Mouse (Mus musculus): ENCODE measurements around the gene Cmip.

Cmip gene

GRCm38 (mm10) chr8:117347556-117347955, 90.7 kb downstream of the Cmip start:
- in situ Hi-C loops (cut with MboI, MseI): no loop called here

DNA sequence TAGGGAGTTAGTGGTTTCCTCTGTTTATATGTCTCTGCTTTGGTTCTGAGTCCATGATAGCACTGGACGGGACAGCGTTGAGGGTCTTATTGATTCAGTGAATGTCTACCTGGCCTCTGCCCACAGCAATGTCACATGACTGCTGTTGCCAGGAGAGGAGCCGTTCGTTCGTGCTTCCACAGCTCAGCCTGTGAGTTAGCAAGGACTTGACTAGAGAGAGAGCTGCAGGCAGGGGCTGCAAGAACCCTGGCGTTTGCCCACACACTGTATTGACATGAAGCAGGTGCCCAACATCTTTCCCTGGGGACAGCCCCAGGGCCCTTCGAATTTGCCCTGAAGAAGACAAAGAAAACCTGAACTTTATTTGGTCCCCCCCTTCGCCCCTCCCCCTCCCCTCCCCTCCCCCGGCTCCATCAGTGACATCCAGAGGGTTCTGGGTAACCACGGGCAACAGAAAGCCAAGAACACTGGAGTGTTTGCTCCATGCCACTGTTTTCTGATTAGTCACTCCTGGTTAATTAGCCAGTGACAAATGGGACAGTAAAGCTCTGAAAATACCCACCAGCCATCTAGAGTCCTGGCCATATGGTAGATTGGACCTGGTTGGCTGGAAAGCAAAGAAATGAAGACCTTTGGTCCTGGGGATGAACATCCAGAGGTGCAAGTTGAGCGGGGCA, 92.0 kb downstream of the Cmip start:
- in situ Hi-C loops (cut with MboI, MseI): no loop called here

- in situ Hi-C loops (cut with MboI, MseI): no loop called here
These were observed 92.7 kb downstream of the Cmip start for GRCm38 (mm10) chr8:117349541-117349940.

DNA sequence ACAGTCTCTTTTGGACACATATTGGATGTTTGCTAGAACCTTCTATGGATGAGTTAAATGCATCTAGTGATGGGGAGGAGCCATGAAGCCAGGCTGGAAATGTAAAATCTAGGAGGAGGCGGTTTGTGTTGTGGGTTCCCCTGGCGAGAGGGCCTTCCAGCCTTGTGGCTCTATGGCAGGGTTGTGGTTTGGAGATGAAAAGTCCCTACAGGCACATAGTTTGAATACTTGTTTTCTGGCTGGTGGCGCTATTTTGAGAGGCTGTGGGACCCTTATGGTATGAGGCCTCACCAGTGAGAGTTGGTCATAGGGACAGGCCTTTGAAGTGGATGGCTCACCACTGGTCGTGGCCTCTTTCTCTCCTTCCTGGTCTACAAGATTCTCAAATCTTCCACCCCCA, 95.2 kb downstream of the Cmip start:
- in situ Hi-C loops (cut with MboI, MseI): no loop called here

- in situ Hi-C loops (cut with MboI, MseI): no loop called here
These were observed 98.4 kb downstream of the Cmip start for GRCm38 (mm10) chr8:117355111-117355831.

- in situ Hi-C loops (cut with MboI, MseI): no loop called here
These were observed 99.3 kb downstream of the Cmip start for GRCm38 (mm10) chr8:117356109-117356672.

GRCm38 (mm10) chr8:117357491-117358467, 100.9 kb downstream of the Cmip start:
- in situ Hi-C loops (cut with MboI, MseI): no loop called here

DNA sequence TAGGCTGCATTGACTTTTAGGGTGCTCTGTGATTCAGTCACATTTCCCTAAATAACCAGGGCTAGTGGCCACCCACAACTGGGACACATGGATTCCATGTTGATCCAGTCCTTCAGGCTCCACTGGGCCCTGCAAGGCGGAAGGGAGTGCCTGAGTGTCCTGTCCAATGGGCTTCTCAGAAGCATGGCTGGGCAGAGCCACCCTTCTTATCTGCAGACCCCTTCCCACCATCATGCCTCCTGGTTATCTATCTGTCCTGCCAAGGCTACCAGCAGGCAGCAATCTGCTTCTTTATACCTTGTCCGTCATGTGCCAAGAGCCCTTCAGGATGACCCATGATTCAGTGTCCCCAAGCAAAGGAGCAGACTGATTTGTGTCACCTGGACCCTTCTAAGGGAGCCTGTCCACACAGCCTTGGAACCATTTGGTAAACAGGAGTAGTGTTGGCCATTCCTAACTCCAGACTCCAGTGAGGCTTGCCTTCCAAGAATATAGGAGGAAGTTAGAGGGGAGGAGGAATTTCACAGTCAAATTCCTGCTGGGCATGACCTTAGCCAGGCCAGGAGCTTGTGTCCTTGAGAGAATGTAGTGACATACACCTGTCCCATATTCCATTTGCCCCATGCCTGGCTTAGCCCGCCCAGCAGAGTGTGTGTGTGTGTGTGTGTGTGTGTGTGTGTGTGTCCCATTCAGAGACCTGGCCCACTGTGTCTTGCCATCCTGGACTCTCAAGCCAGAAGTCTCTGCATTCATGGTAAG, 103.5 kb downstream of the Cmip start:
- in situ Hi-C loops (cut with MboI, MseI): no loop called here

- in situ Hi-C loops (cut with MboI, MseI): no loop called here
These were observed 105.0 kb downstream of the Cmip start for GRCm38 (mm10) chr8:117361595-117362437.

DNA sequence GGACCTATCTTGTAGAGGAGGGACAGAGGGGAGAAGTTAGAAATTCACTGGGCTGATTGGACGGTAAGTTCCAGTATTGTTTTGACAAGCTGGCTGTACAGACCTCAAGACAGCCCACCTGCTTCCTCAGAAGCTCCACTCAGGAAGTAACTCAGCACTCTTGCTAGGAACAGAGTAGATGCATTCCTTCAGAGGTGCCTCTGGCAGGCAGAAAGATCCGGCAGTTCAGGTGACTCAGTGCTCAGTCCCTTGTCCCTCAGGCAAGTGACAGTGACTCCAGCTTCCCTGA, 105.5 kb downstream of the Cmip start:
- in situ Hi-C loops (cut with MboI, MseI): no loop called here

DNA sequence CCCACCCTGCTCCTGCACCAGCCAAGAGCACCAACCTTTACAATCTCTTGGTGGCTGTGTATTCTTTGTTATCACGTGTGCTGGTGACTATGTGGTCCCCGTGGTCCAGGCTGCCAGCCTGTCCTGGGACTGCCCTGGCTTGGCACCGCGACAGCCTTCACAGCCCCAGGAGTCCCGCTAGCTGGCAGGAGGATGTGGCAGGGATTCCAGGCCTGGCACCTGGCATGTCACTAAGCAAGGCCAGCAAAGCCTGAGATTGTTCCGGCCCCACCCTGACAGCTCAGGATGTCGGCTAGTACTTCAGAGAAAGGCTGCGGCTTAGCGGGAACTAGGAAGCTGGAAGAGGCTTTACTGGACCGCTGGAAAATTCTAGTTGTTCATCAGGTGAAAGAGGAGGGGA, 106.4 kb downstream of the Cmip start:
- in situ Hi-C loops (cut with MboI, MseI): no loop called here

DNA sequence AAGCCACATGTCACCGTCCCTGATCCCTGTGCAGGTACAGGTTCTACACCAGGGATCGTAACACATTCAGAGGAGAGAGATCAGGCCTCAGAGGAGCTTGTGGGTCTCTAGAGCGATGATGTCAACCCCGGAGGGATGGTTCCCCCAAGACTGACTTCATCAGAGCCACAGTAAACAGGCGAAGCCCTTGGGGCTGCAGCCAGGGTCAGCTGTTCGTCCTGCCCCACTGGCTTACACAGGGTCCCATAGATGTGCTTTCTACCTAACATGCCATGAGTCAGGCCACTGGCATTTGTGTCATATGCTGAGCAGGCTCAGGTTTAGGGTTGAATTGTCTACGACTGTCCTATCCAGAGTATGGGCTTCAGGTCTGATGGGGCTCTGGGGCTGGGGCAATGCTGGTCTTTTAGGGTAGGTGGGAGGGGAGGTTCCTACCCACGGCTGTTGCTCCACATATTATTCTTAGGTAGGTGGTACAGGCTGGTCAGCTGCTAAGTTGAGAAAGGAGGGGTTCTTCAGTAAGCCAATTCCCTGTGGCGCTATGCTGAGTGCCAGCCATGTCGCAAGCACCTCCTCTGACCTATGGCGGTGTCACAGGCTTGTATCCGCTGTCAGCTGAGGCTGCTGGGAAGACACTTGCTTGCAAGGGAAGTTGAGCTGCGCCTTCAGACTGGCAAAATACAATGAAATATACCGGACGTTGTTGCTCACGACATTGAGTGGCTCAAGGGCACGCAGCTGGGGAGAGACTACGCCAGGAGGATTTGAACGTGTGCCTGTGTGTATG, 107.7 kb downstream of the Cmip start:
- in situ Hi-C loops (cut with MboI, MseI): no loop called here

- in situ Hi-C loops (cut with MboI, MseI): no loop called here
These were observed 109.6 kb downstream of the Cmip start for GRCm38 (mm10) chr8:117366475-117366874.

GRCm38 (mm10) chr8:117367441-117367840, 110.6 kb downstream of the Cmip start:
- in situ Hi-C loops (cut with MboI, MseI): no loop called here

DNA sequence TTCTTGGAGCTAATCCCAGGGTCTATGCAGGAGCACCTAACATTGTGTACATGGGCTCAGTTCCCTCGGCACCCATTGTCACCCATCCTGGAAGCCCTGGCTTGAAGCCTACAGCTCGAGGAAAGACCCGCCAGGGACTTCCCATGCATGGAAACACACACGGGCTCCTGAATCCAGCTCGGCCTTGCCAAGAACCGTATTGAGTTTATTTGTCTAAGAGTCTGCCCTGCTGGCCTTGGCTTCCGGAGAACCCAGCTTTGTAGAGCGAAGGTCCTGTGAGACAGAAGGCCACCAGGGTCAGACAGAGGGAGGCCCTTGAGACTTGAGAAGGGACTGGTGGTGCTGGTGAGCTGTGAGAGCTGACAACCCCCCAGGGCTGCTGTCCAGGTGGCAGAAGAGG, 111.9 kb downstream of the Cmip start:
- in situ Hi-C loops (cut with MboI, MseI): no loop called here

- in situ Hi-C loops (cut with MboI, MseI): no loop called here
These were observed 113.1 kb downstream of the Cmip start for GRCm38 (mm10) chr8:117370009-117370408.

- in situ Hi-C loops (cut with MboI, MseI): no loop called here
These were observed 114.3 kb downstream of the Cmip start for GRCm38 (mm10) chr8:117371189-117371588.

- in situ Hi-C loops (cut with MboI, MseI): no loop called here
These were observed 115.2 kb downstream of the Cmip start for GRCm38 (mm10) chr8:117372070-117372469.

DNA sequence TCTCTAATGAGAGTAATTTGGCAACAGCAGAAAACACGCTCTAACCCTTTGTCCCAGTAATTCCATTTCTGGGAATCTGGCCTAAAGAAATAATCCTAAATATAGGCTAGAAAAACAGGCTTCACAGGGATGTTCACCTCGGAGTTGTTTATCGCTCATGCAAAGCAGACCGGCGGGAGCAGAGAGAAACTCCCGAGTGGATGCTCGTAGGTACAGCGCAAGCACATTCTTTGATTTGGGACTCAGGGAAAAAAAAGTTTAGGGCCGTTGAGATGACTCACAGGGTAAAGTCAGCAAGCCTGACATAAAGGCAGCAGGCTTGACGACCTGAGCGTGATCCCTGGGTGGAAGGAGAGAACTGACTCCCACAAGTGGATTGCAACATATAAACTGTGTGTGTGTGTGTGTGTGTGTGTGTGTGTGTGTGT, 116.2 kb downstream of the Cmip start:
- in situ Hi-C loops (cut with MboI, MseI): no loop called here

GRCm38 (mm10) chr8:117374087-117374486, 117.2 kb downstream of the Cmip start:
- in situ Hi-C loops (cut with MboI, MseI): no loop called here

Data from regulatory T cell (primary cell).